Mouse (Mus musculus) liver, embryonic 11.5 days (tissue): ENCODE measurements around the gene Doc2g. TPM values are rescaled to one million over a fixed set of nuclear protein-coding genes. Genes with fewer than 3 reads are reported as not detected.
A peak's percentile ranks its signal among the peaks of the same experiment; 100 is the strongest.

ENCODE experiments used
- ATAC-seq: fragments of 200-750 bp; cut with Nextera tagmentation; replicated peaks from 2 replicates; pipeline ENCODE4 v1.8.0; 2017; ENCODE audit warnings: moderate number of reproducible peaks, mild to moderate bottlenecking, moderate TSS enrichment, moderate library complexity; ENCODE audit not compliant: low FRiP score
- DNase-seq: peaks from one replicate; pipeline ENCODE4 v3.0.0-alpha.2; 2017; ENCODE audit warnings: low spot score
- H3K27ac ChIP-seq: fragments of 300-500 bp; sonication (generic); 2 replicates; pipeline ENCODE4 v1.5.1; 2014; ENCODE audit warnings: mild to moderate bottlenecking, low read depth, low read length, control low read depth
- H3K27me3 ChIP-seq: fragments of 300-500 bp; sonication (generic); replicated peaks from 2 replicates; pipeline ENCODE4 v1.6.1; 2014; ENCODE audit warnings: low read length, mixed read lengths; ENCODE audit not compliant: control insufficient read depth, insufficient read depth
- H3K36me3 ChIP-seq: fragments of 300-500 bp; sonication (generic); 2 replicates; pipeline ENCODE4 v1.6.1; 2014; ENCODE audit warnings: mild to moderate bottlenecking, low read length, moderate library complexity, mixed read lengths; ENCODE audit not compliant: control insufficient read depth, insufficient read depth
- H3K4me1 ChIP-seq: fragments of 300-500 bp; sonication (generic); replicated peaks from 2 replicates; pipeline ENCODE4 v1.6.1; 2014; ENCODE audit warnings: low read length, mixed read lengths; ENCODE audit not compliant: control insufficient read depth, insufficient read depth
- H3K4me2 ChIP-seq: fragments of 300-500 bp; sonication (generic); 2 replicates; pipeline ENCODE4 v1.6.1; 2014; ENCODE audit warnings: mild to moderate bottlenecking, control low read depth, moderate library complexity
- H3K4me3 ChIP-seq: fragments of 300-500 bp; sonication (generic); 2 replicates; pipeline ENCODE4 v1.5.1; 2014; ENCODE audit warnings: low read depth, low read length, control low read depth
- H3K9ac ChIP-seq: fragments of 300-500 bp; sonication (generic); 2 replicates; pipeline ENCODE4 v1.6.1; 2014; ENCODE audit warnings: low read depth, low read length, control low read depth
- H3K9me3 ChIP-seq: fragments of 300-500 bp; sonication (generic); 2 replicates; pipeline ENCODE4 v1.6.1; 2016; ENCODE audit warnings: low read length, inconsistent platforms, mixed read lengths; ENCODE audit not compliant: control insufficient read depth
- WGBS: fragments of 180-500 bp; shearing (Covaris S2); extraction: QIAGEN DNeasy Blood & Tissue Kit; methylation state at CpG from one replicate; pipeline ENCODE4 v1.1.7; 2014; 5-methylcytosine and 5-hydroxymethylcytosine counted together
- polyA plus RNA-seq: library from polyadenylated mRNA; unstranded; fragments of >200 nt; fragmentation: Nextera tagmentation; extraction: Ambion mirVana; gene quantifications from 2 replicates; pipeline ENCODE4 v1.2.1, GENCODE M21; 2014

The Doc2g gene
- polyA plus RNA-seq, 1 experiment from 2014 or later = 4.1 TPM

GRCm38 (mm10) chr19:3985261-3985681, 17.8 kb upstream of the Doc2g start:
- Histone ChIP-seq H3K4me2 (no peak overlapping the region), H3K27ac (peak overlapping the region; percentile 61; the same call in 1 of the 2 replicates), H3K4me3 (no peak overlapping the region), H3K36me3 (no peaks in the 10 kb centered on the region), H3K27me3 (no peaks in the 10 kb centered on the region), H3K4me1 (peaks cover 23% of the 10 kb centered on the region), H3K9ac (no peak overlapping the region), H3K9me3 (no peaks in the 10 kb centered on the region)
- DNase-seq = no peak
- ATAC-seq = 0 out of 2 replicates have a peak, but pooled peaks have one; percentile 21
- WGBS = 26% methylated on average over 8 of the region's 8 CpGs

- H3K4me3 ChIP-seq = 0 out of 2 replicates have a peak within 1 kb of the TSS, but pooled peaks have one; percentile 14
- ATAC-seq (peak; percentile 66), DNase-seq (peak; percentile 75)
- H3K27ac ChIP-seq = peak within 1 kb of the TSS; percentile 61; the same call in 1 of the 2 replicates
- peaks cover 23% of the 10 kb centered on the region for H3K4me1 ChIP-seq
- H3K27me3 ChIP-seq = no peaks in the 10 kb centered on the region
- WGBS = 11% methylated on average over 8 of the region's 8 CpGs
- peak within 1 kb of the TSS; percentile 35; the same call in 1 of the 2 replicates for H3K9ac ChIP-seq
- H3K9me3 ChIP-seq = no peaks in the 10 kb centered on the region
- H3K36me3 ChIP-seq = no peaks in the 10 kb centered on the region
- H3K4me2 ChIP-seq = peak within 1 kb of the TSS; percentile 48
These were observed 16.8 kb upstream of the Doc2g start, which contains the start of gene Acy3 for GRCm38 (mm10) chr19:3986334-3986733. TSS of gene Acy3 (plus strand) at chr19:3986570.

GRCm38 (mm10) chr19:3988066-3988465, 15.0 kb upstream of the Doc2g start:
- Histone ChIP-seq H3K27ac (no peak overlapping the region), H3K4me1 (peaks cover 23% of the 10 kb centered on the region), H3K4me3 (no peak overlapping the region), H3K9ac (no peak overlapping the region), H3K36me3 (no peaks in the 10 kb centered on the region), H3K4me2 (no peak overlapping the region), H3K9me3 (no peaks in the 10 kb centered on the region), H3K27me3 (no peaks in the 10 kb centered on the region)
- no peak for ATAC-seq
- WGBS = 85% methylated on average over 13 of the region's 14 CpGs
- DNase-seq = no peak

GRCm38 (mm10) chr19:3988750-3989149, 14.4 kb upstream of the Doc2g start:
- WGBS = 87% methylated on average over 4 of the region's 4 CpGs
- Histone ChIP-seq H3K27me3 (no peaks in the 10 kb centered on the region), H3K4me1 (peaks cover 23% of the 10 kb centered on the region), H3K4me2 (no peak overlapping the region), H3K9me3 (no peaks in the 10 kb centered on the region), H3K4me3 (no peak overlapping the region), H3K36me3 (no peaks in the 10 kb centered on the region), H3K9ac (no peak overlapping the region), H3K27ac (no peak overlapping the region)
- ATAC-seq (no peak), DNase-seq (no peak)

GRCm38 (mm10) chr19:3990804-3991203, 12.3 kb upstream of the Doc2g start:
- Histone ChIP-seq H3K27me3 (no peaks in the 10 kb centered on the region), H3K36me3 (no peaks in the 10 kb centered on the region), H3K9ac (no peak overlapping the region), H3K4me1 (peaks cover 15% of the 10 kb centered on the region), H3K4me3 (no peak overlapping the region), H3K9me3 (no peaks in the 10 kb centered on the region), H3K27ac (no peak overlapping the region), H3K4me2 (no peak overlapping the region)
- no peak for DNase-seq
- WGBS = 57% methylated on average over 6 of the region's 6 CpGs
- no peak for ATAC-seq

GRCm38 (mm10) chr19:3991562-3991961, 11.6 kb upstream of the Doc2g start:
- Histone ChIP-seq H3K4me3 (no peak overlapping the region), H3K4me2 (no peak overlapping the region), H3K9me3 (no peaks in the 10 kb centered on the region), H3K36me3 (no peaks in the 10 kb centered on the region), H3K4me1 (peaks cover 10% of the 10 kb centered on the region), H3K27ac (no peak overlapping the region), H3K27me3 (no peaks in the 10 kb centered on the region), H3K9ac (no peak overlapping the region)
- 89% methylated on average over 3 of the region's 3 CpGs for WGBS
- no peak for DNase-seq
- ATAC-seq = no peak

GRCm38 (mm10) chr19:3991966-3992365, 11.1 kb upstream of the Doc2g start:
- H3K4me1 ChIP-seq = peaks cover 6% of the 10 kb centered on the region; the same call in 1 of the 2 replicates
- H3K27ac ChIP-seq = no peak overlapping the region
- no peak for ATAC-seq
- no peaks in the 10 kb centered on the region for H3K27me3 ChIP-seq
- 82% methylated on average over 3 of the region's 3 CpGs for WGBS
- H3K4me3 ChIP-seq = no peak overlapping the region
- no peaks in the 10 kb centered on the region for H3K36me3 ChIP-seq
- no peaks in the 10 kb centered on the region for H3K9me3 ChIP-seq
- H3K9ac ChIP-seq = no peak overlapping the region
- no peak overlapping the region for H3K4me2 ChIP-seq
- DNase-seq = no peak

- Histone ChIP-seq H3K4me1 (0 out of 2 replicates have a peak, but pooled peaks cover 4% of the 10 kb centered on the region), H3K36me3 (no peaks in the 10 kb centered on the region), H3K9ac (no peak within 1 kb of the TSS), H3K9me3 (no peaks in the 10 kb centered on the region), H3K27me3 (no peaks in the 10 kb centered on the region), H3K4me3 (no peak within 1 kb of the TSS), H3K4me2 (no peak within 1 kb of the TSS), H3K27ac (no peak within 1 kb of the TSS)
- no peak for ATAC-seq
- 57% methylated on average over 5 of the region's 5 CpGs for WGBS
- no peak for DNase-seq
These were observed 10.7 kb upstream of the Doc2g start, which contains the start of gene Tbx10 for GRCm38 (mm10) chr19:3992416-3992815. TSS of gene Tbx10 (plus strand) at chr19:3992752.

- Histone ChIP-seq H3K36me3 (no peaks in the 10 kb centered on the region), H3K9ac (no peak overlapping the region), H3K4me1 (peaks cover 12% of the 10 kb centered on the region), H3K4me2 (no peak overlapping the region), H3K4me3 (no peak overlapping the region), H3K27ac (0 out of 2 replicates have a peak overlapping the region, but pooled peaks have one; percentile 6), H3K9me3 (no peaks in the 10 kb centered on the region), H3K27me3 (no peaks in the 10 kb centered on the region)
- WGBS = 61% methylated on average over 6 of the region's 6 CpGs
- DNase-seq (no peak), ATAC-seq (no peak)
These were observed 8.2 kb upstream of the Doc2g start for GRCm38 (mm10) chr19:3994932-3995331.
